Mouse (Mus musculus) embryonic fibroblast, embryonic 13.5 days (primary cell): ENCODE data around the gene Rai2.
"Not testable (repeated sequence)": the region's sequence is repeated elsewhere in the genome, so short reads cannot be mapped to it uniquely, and the experiment has no call there.

ENCODE experiments used
- CTCF ChIP-seq: IDR thresholded peaks from 2 replicates; pipeline ENCODE4 v1.5.1; 2011; ENCODE audit warnings: mild to moderate bottlenecking, control low read depth, low read length, moderate library complexity, borderline replicate concordance; ENCODE audit not compliant: insufficient read depth
- POLR2A ChIP-seq: IDR thresholded peaks from 2 replicates; pipeline ENCODE4 v1.6.1; 2011; ENCODE audit warnings: low read depth, mild to moderate bottlenecking, control low read depth, low read length, moderate library complexity

- TF ChIP-seq POLR2A, CTCF: not testable (repeated sequence)
Observed at GRCm38 (mm10) chrX:161826186-161826585, 109.3 kb downstream of the Rai2 start.
